Mouse (Mus musculus): ENCODE measurements around the gene Gm17087. TPM values are rescaled to one million over a fixed set of nuclear protein-coding genes. Genes with fewer than 3 reads are reported as not detected.

The Gm17087 gene
- total and polyA plus RNA-seq, 2 experiments from 2014 or later, result not detected

DNA sequence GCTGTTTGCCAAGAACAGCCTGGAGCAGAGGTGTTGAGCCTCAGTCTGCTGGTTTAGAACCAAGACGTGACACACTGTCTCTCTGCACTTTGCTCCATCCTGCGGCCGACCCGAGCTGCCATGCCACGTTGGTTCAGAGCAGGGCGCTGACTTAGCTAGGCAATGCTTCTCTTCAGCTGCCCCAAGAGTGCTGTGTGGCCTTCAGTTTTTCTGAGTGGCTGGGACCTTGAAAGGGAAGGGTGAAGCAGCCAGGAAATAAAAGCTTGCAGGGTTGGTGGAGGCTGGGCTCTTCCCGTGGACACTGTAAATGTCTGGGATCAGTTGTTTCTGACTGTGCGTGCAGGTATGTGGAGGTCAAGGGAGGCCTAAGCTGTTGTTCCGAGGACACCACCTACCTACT lies 20.4 kb downstream of the Gm17087 start:
- H3K27me3 ChIP-seq (ENCODE audit: control insufficient read depth, insufficient read depth, low read length), result no peaks in the 10 kb centered on the region
- no peaks in the 10 kb centered on the region for H3K36me3 ChIP-seq (replicated peaks; ENCODE audit: control insufficient read depth, insufficient read depth, low read length)
- TF ChIP-seq EP300 (IDR thresholded peaks at IDR 0.05; ENCODE audit: low read depth) (no peak), CTCF (IDR thresholded peaks at IDR 0.05; ENCODE audit: low read depth) (no peak)
- ATAC-seq (ENCODE audit: insufficient read depth, low read depth), result no peak
- WGBS, result 71% methylated on average over 9 of the region's 9 CpGs
- no peaks in the 10 kb centered on the region for H3K9me3 ChIP-seq (replicated peaks; ENCODE audit: control insufficient read depth, low read length)
- H3K9ac ChIP-seq (replicated peaks; ENCODE audit: low read depth, low read length), result no peak overlapping the region
- no peak for DNase-seq (ENCODE audit: low spot score)
- H3K4me2 ChIP-seq (ENCODE audit: low read depth, low read length), result no peak overlapping the region
- no peaks in the 10 kb centered on the region for H3K4me1 ChIP-seq (ENCODE audit: control insufficient read depth, insufficient read depth)
- H3K4me3 ChIP-seq (ENCODE audit: low read depth, low read length), result no peak overlapping the region
- H3K27ac ChIP-seq (ENCODE audit: low read depth), result no peak overlapping the region

DNA sequence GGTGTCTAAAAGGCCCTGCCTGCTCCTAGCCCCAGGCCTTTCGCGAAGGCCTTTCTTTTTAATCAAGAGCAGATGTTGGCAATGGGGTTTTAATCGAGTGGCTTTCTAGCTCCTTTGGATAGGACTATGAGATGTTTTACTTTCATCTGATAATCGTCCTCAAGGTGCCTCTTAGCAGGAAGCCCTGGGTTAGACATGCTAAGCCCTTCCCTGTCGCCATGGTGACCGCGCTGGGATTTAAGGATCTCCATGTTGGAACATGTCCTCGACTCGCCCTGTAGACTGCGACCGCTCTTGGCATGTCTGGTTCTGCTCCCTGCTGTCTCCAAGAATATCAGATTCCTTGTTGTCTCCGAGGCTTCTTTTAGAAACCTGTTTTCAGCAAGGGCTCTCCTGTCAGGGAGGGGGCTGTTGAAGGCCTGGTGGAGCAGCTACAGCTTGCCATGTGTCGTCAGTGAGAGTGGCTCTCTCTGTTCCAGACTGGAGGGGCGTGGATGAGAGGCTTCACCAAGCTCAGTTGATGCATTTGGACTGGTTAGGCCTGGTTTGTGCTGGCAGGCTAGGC lies 24.7 kb downstream of the Gm17087 start:
- ATAC-seq (ENCODE audit: insufficient read depth, low read depth) (no peak), DNase-seq (ENCODE audit: low spot score) (no peak)

DNA sequence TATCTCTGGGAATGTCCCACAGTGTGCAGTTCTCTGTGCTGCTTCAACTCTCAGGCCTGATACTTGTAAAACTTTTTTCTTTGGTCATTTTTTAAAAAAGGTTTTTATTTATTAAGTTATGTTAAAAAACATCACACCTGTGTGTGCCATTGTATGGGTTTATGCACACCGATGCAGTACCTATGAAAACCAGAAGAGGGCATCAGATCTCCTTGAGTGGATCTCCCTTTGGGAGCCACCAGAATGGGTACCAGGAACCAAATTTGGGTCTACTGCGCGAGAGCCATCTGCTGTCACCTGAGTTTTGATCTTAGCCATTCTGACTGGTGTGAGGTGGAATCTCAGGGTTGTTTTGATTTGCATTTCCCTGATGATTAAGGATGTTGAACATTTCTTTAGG lies 28.6 kb downstream of the Gm17087 start:
- no peaks in the 10 kb centered on the region; the same call in 1 of the 2 replicates for H3K9me3 ChIP-seq (replicated peaks; ENCODE audit: control insufficient read depth, low read length)
- no peaks in the 10 kb centered on the region for H3K4me1 ChIP-seq (ENCODE audit: control insufficient read depth, insufficient read depth)
- no peak for DNase-seq (ENCODE audit: low spot score)
- H3K4me2 ChIP-seq (ENCODE audit: low read depth, low read length), result no peak overlapping the region
- H3K9ac ChIP-seq (replicated peaks; ENCODE audit: low read depth, low read length), result no peak overlapping the region
- no peak for ATAC-seq (ENCODE audit: insufficient read depth, low read depth)
- no peaks in the 10 kb centered on the region for H3K36me3 ChIP-seq (replicated peaks; ENCODE audit: control insufficient read depth, insufficient read depth, low read length)
- TF ChIP-seq EP300 (IDR thresholded peaks at IDR 0.05; ENCODE audit: low read depth) (no peak), CTCF (IDR thresholded peaks at IDR 0.05; ENCODE audit: low read depth) (peak; percentile 23)
- H3K27ac ChIP-seq (ENCODE audit: low read depth), result no peak overlapping the region
- no peaks in the 10 kb centered on the region for H3K27me3 ChIP-seq (ENCODE audit: control insufficient read depth, insufficient read depth, low read length)
- no peak overlapping the region for H3K4me3 ChIP-seq (ENCODE audit: low read depth, low read length)
- 58% methylated on average over 3 of the region's 3 CpGs for whole genome bisulfite sequencing

More for the DNA sequence above, 24.7 kb downstream of the Gm17087 start:
- 80% methylated on average over 14 of the region's 14 CpGs for WGBS
- H3K27ac ChIP-seq (ENCODE audit: low read depth), result no peak overlapping the region
- H3K9ac ChIP-seq (replicated peaks; ENCODE audit: low read depth, low read length), result no peak overlapping the region
- H3K36me3 ChIP-seq (replicated peaks; ENCODE audit: control insufficient read depth, insufficient read depth, low read length), result no peaks in the 10 kb centered on the region
- no peaks in the 10 kb centered on the region for H3K9me3 ChIP-seq (replicated peaks; ENCODE audit: control insufficient read depth, low read length)
- no peak overlapping the region for H3K4me2 ChIP-seq (ENCODE audit: low read depth, low read length)
- no peaks in the 10 kb centered on the region for H3K27me3 ChIP-seq (ENCODE audit: control insufficient read depth, insufficient read depth, low read length)
- H3K4me1 ChIP-seq (ENCODE audit: control insufficient read depth, insufficient read depth), result no peaks in the 10 kb centered on the region
- TF ChIP-seq CTCF (IDR thresholded peaks at IDR 0.05; ENCODE audit: low read depth) (no peak), EP300 (IDR thresholded peaks at IDR 0.05; ENCODE audit: low read depth) (no peak)
- H3K4me3 ChIP-seq (ENCODE audit: low read depth, low read length), result no peak overlapping the region

DNA sequence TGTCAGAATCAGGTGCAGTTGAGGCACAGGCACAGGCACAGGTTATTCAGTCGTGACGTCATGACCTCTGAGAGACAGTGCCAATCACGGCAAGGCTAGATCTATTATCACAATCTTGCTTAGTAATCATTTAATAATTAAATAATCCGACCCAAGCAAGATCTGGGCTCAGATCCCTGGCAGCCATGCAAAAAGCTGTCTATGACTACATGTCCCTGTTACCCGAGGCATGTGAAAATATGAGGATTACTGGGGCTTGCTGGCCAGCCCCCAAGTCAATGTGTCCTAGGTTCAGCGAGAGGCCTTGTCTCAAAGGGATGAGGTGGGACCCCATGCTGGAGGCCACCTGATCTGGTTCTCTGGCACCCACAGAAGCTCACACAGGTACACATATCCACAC lies 30.2 kb downstream of the Gm17087 start:
- no peaks in the 10 kb centered on the region for H3K4me1 ChIP-seq (ENCODE audit: control insufficient read depth, insufficient read depth)
- ATAC-seq (ENCODE audit: insufficient read depth, low read depth) (no peak), DNase-seq (ENCODE audit: low spot score) (no peak)
- no peaks in the 10 kb centered on the region for H3K27me3 ChIP-seq (ENCODE audit: control insufficient read depth, insufficient read depth, low read length)
- H3K9ac ChIP-seq (replicated peaks; ENCODE audit: low read depth, low read length), result no peak overlapping the region
- WGBS, result 64% methylated on average over 6 of the region's 6 CpGs
- H3K27ac ChIP-seq (ENCODE audit: low read depth), result no peak overlapping the region
- H3K4me2 ChIP-seq (ENCODE audit: low read depth, low read length), result no peak overlapping the region
- no peaks in the 10 kb centered on the region; the same call in 1 of the 2 replicates for H3K9me3 ChIP-seq (replicated peaks; ENCODE audit: control insufficient read depth, low read length)
- H3K36me3 ChIP-seq (replicated peaks; ENCODE audit: control insufficient read depth, insufficient read depth, low read length), result no peaks in the 10 kb centered on the region
- TF ChIP-seq CTCF (IDR thresholded peaks at IDR 0.05; ENCODE audit: low read depth) (no peak), EP300 (IDR thresholded peaks at IDR 0.05; ENCODE audit: low read depth) (no peak)
- H3K4me3 ChIP-seq (ENCODE audit: low read depth, low read length), result no peak overlapping the region

DNA sequence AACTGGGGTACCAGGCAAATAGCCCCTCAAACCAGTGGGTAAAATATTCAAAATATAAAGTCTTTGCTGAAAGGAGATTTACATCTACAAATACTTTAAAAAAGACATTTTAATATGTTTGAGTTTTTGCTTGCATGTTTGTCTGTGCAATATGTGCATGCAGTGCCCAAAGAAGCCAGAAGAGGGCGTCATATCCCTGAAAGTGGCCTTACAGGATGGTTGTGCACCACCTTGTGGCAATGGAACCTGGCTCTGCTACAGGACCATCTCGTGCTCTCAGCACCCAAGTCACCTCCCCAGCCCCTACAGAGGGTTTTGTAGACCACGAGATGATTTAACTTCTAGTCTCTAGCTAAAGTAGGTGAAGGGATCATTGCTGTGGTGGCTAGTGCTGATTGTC lies 32.9 kb downstream of the Gm17087 start:
- H3K27me3 ChIP-seq (ENCODE audit: control insufficient read depth, insufficient read depth, low read length), result no peaks in the 10 kb centered on the region
- H3K27ac ChIP-seq (ENCODE audit: low read depth), result no peak overlapping the region
- ATAC-seq (ENCODE audit: insufficient read depth, low read depth) (no peak), DNase-seq (ENCODE audit: low spot score) (no peak)
- H3K4me2 ChIP-seq (ENCODE audit: low read depth, low read length), result no peak overlapping the region
- TF ChIP-seq CTCF (IDR thresholded peaks at IDR 0.05; ENCODE audit: low read depth) (no peak; the same call in 1 of the 2 replicates), EP300 (IDR thresholded peaks at IDR 0.05; ENCODE audit: low read depth) (no peak)
- no peaks in the 10 kb centered on the region for H3K4me1 ChIP-seq (ENCODE audit: control insufficient read depth, insufficient read depth)
- no peak overlapping the region for H3K9ac ChIP-seq (replicated peaks; ENCODE audit: low read depth, low read length)
- 42% methylated on average over 3 of the region's 3 CpGs for WGBS
- H3K4me3 ChIP-seq (ENCODE audit: low read depth, low read length), result no peak overlapping the region
- no peaks in the 10 kb centered on the region for H3K36me3 ChIP-seq (replicated peaks; ENCODE audit: control insufficient read depth, insufficient read depth, low read length)
- no peaks in the 10 kb centered on the region; the same call in 1 of the 2 replicates for H3K9me3 ChIP-seq (replicated peaks; ENCODE audit: control insufficient read depth, low read length)

DNA sequence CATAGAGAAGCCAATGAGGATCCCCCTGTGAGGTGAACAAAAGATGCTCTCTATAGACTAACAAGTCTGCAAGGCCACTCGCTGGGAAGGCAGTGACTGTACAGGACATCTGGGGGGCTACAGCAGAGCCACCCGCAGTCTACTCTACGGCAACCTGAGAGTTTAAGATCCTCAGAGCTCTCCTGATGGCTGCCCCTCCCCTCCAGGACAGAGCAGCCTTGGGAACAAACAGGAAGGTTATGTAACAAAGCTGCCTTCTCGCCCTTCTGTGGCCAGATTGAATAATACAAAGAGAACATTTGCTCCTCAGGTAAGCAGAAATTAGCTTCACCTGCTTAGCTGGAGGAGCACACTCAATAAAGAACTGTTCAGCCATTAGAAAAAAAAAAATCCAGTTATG lies 34.1 kb downstream of the Gm17087 start:
- no peak for DNase-seq (ENCODE audit: low spot score)
- Histone ChIP-seq H3K27ac (ENCODE audit: low read depth) (no peak overlapping the region), H3K9me3 (replicated peaks; ENCODE audit: control insufficient read depth, low read length) (no peaks in the 10 kb centered on the region; the same call in 1 of the 2 replicates), H3K27me3 (ENCODE audit: control insufficient read depth, insufficient read depth, low read length) (no peaks in the 10 kb centered on the region), H3K4me3 (ENCODE audit: low read depth, low read length) (no peak overlapping the region), H3K4me2 (ENCODE audit: low read depth, low read length) (no peak overlapping the region), H3K4me1 (ENCODE audit: control insufficient read depth, insufficient read depth) (no peaks in the 10 kb centered on the region), H3K36me3 (replicated peaks; ENCODE audit: control insufficient read depth, insufficient read depth, low read length) (no peaks in the 10 kb centered on the region), H3K9ac (replicated peaks; ENCODE audit: low read depth, low read length) (no peak overlapping the region)
- WGBS, result 59% methylated on average over 4 of the region's 4 CpGs
- TF ChIP-seq CTCF (IDR thresholded peaks at IDR 0.05; ENCODE audit: low read depth) (no peak), EP300 (IDR thresholded peaks at IDR 0.05; ENCODE audit: low read depth) (no peak)
- no peak for ATAC-seq (ENCODE audit: insufficient read depth, low read depth)

Data from heart, postnatal 0 days (tissue).